Mouse (Mus musculus) liver, embryonic 14.5 days (tissue): ENCODE results near the gene Adck2. TPM values are rescaled to one million over a fixed set of nuclear protein-coding genes. Genes with fewer than 3 reads are reported as not detected.

Experiments
- ATAC-seq: fragments of 200-750 bp; cut with Nextera tagmentation; 2 replicates; pipeline ENCODE4 v1.8.0; 2017; ENCODE audit warnings: moderate number of reproducible peaks, mild to moderate bottlenecking, moderate library complexity; ENCODE audit not compliant: insufficient read depth
- DNase-seq, 3 experiments: peaks; one replicate each; pipeline ENCODE4 v3.0.0-alpha.2; 2012 to 2013; ENCODE audit warnings: low read depth in 3 of 3, low spot score in 3 of 3
- H3K27ac ChIP-seq: fragments of 300-500 bp; sonication (generic); 2 replicates; pipeline ENCODE4 v1.5.1; 2014; ENCODE audit warnings: moderate library complexity, mild to moderate bottlenecking, control low read depth, inconsistent platforms
- H3K27me3 ChIP-seq: fragments of 300-500 bp; sonication (generic); 2 replicates; pipeline ENCODE4 v1.6.1; 2014; ENCODE audit warnings: mild to moderate bottlenecking, low read length, moderate library complexity; ENCODE audit not compliant: control insufficient read depth, insufficient read depth
- H3K36me3 ChIP-seq: fragments of 300-500 bp; sonication (generic); replicated peaks from 2 replicates; pipeline ENCODE4 v1.6.1; 2014; ENCODE audit warnings: low read depth; ENCODE audit not compliant: control insufficient read depth, insufficient read depth
- H3K4me1 ChIP-seq, 2 experiments: fragments of 200-500 bp in 1 of 2; fragments of 300-500 bp in 1 of 2; sonication (generic) in 1 of 2; replicated peaks; 2 replicates each; pipeline ENCODE4 v1.6.1; 2012 to 2014; ENCODE audit warnings: antibody characterized with exemption in 1 of 2, inconsistent platforms in 1 of 2, low read length in 1 of 2; ENCODE audit not compliant: control insufficient read depth in 2 of 2, insufficient read depth in 2 of 2
- H3K4me2 ChIP-seq: fragments of 300-500 bp; sonication (generic); 2 replicates; pipeline ENCODE4 v1.6.1; 2014; ENCODE audit warnings: low read depth, mild to moderate bottlenecking, control low read depth, moderate library complexity
- H3K4me3 ChIP-seq, 2 experiments: fragments of 200-500 bp in 1 of 2; fragments of 300-500 bp in 1 of 2; sonication (generic) in 1 of 2; 2 replicates each; pipeline ENCODE4 v1.5.1; 2012 to 2014; ENCODE audit warnings: low read depth in 2 of 2, low read length in 2 of 2, mild to moderate bottlenecking in 2 of 2, control low read depth in 1 of 2, inconsistent platforms in 1 of 2, moderate library complexity in 1 of 2; ENCODE audit not compliant: insufficient read depth in 1 of 2
- H3K9ac ChIP-seq: fragments of 300-500 bp; sonication (generic); replicated peaks from 2 replicates; pipeline ENCODE4 v1.6.1; 2014; ENCODE audit warnings: mild to moderate bottlenecking, control low read depth, moderate library complexity
- H3K9me3 ChIP-seq: fragments of 300-500 bp; sonication (generic); 2 replicates; pipeline ENCODE4 v1.6.1; 2016; ENCODE audit warnings: low read length, mixed read lengths; ENCODE audit not compliant: control insufficient read depth
- CTCF ChIP-seq: IDR thresholded peaks from 2 replicates; pipeline ENCODE4 v1.5.1; 2016; ENCODE audit warnings: antibody characterized with exemption, low read depth, control low read depth
- EP300 ChIP-seq: IDR thresholded peaks from 2 replicates; pipeline ENCODE4 v1.6.1; 2016; ENCODE audit warnings: antibody characterized with exemption, low read depth
- WGBS: fragments of 180-500 bp; shearing (Covaris S2); extraction: QIAGEN DNeasy Blood & Tissue Kit; methylation state at CpG from one replicate; pipeline ENCODE4 v1.1.7; 2014; ENCODE audit not compliant: insufficient replicate concordance; 5-methylcytosine and 5-hydroxymethylcytosine counted together
- polyA plus RNA-seq, 2 experiments: library from polyadenylated mRNA; depleted of rRNA in 1 of 2; stranded (reverse) in 1 of 2; unstranded in 1 of 2; fragments of >200 nt; fragmentation: Nextera tagmentation in 1 of 2; extraction: Ambion mirVana in 1 of 2; gene quantifications; 2 replicates each; pipeline versions ENCODE4 v1.2.1 to v1.2.3; 2012 to 2014

Gene Adck2
- polyA plus RNA-seq, 2 experiments: 3.1 to 6.7 TPM

DNA sequence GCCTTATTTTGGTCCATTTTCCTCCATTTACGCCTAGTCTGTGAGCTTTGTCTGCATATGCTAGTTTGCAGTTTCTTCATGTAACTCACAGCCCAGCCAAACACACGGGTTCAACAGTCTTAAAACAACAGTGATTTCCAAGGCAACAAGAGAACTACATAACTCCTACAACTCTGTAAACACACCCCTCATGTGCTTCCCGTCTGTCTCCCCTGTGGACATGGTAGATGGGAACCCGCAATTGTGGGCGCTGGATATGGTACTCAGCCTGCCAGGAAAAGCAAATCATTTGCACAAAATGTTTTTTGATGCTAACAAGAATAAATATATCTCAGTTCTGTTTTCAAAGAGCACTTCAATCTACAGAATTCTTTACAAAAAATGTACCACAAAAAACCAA is 30.9 kb downstream of the Adck2 start:
- no peaks in the 10 kb centered on the region for H3K9me3 ChIP-seq
- 73% methylated on average over 5 of the region's 5 CpGs for WGBS
- no peak overlapping the region for H3K4me2 ChIP-seq
- no peak overlapping the region for H3K4me3 ChIP-seq
- no peaks in the 10 kb centered on the region for H3K27me3 ChIP-seq
- TF ChIP-seq CTCF (no peak), EP300 (no peak)
- H3K27ac ChIP-seq: no peak overlapping the region
- ATAC-seq: no peak
- H3K36me3 ChIP-seq: peaks cover 13% of the 10 kb centered on the region
- H3K9ac ChIP-seq: no peak overlapping the region
- no peak for DNase-seq
- H3K4me1 ChIP-seq: no peaks in the 10 kb centered on the region

GRCm38 (mm10) chr6:39606056-39606455 is 32.4 kb downstream of the Adck2 start:
- ATAC-seq: no peak
- no peak for DNase-seq
- TF ChIP-seq EP300 (no peak), CTCF (no peak)

GRCm38 (mm10) chr6:39606862-39607261 is 33.2 kb downstream of the Adck2 start:
- no peaks in the 10 kb centered on the region for H3K27me3 ChIP-seq
- 35% methylated on average over 3 of the region's 3 CpGs for WGBS
- peaks cover 3% of the 10 kb centered on the region; the same call in 1 of the 2 replicates for H3K36me3 ChIP-seq
- DNase-seq (no peak), ATAC-seq (no peak)
- no peaks in the 10 kb centered on the region for H3K9me3 ChIP-seq
- H3K4me3 ChIP-seq: no peak overlapping the region
- no peak overlapping the region for H3K27ac ChIP-seq
- H3K4me1 ChIP-seq: no peaks in the 10 kb centered on the region
- H3K9ac ChIP-seq: no peak overlapping the region
- no peak overlapping the region for H3K4me2 ChIP-seq
- TF ChIP-seq CTCF: no peak
- TF ChIP-seq EP300: no peak

More at GRCm38 (mm10) chr6:39606056-39606455, 32.4 kb downstream of the Adck2 start:
- WGBS: 71% methylated on average over 6 of the region's 6 CpGs
- Histone ChIP-seq H3K4me2 (no peak overlapping the region), H3K9ac (no peak overlapping the region), H3K27me3 (no peaks in the 10 kb centered on the region), H3K4me1 (no peaks in the 10 kb centered on the region), H3K9me3 (no peaks in the 10 kb centered on the region), H3K4me3 (no peak overlapping the region), H3K36me3 (peaks cover 4% of the 10 kb centered on the region), H3K27ac (no peak overlapping the region)

DNA sequence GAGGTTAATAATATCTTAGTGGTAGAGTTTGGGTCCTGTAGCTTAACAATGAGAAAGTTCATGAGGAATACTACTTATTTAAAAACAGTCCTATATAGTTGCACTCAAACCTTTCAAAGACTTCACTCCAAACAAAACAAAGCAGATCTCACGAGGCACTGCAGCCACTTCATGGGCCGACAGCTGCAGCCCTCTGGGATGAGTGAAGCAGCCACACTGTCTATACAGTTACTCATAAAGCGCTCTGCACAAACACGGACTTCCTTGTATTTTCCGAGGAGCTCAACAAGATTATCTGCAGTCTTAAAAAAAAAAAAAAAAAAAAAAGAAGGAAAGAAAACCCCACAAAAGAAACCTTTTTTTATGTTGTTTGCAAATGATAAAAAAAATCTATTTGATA is 33.7 kb downstream of the Adck2 start:
- no peak overlapping the region for H3K4me2 ChIP-seq
- ATAC-seq: no peak
- WGBS: 68% methylated on average over 5 of the region's 5 CpGs

GRCm38 (mm10) chr6:39610207-39610606 is 36.5 kb downstream of the Adck2 start:
- H3K4me3 ChIP-seq: no peak overlapping the region
- no peak overlapping the region for H3K9ac ChIP-seq
- WGBS: 76% methylated on average over 2 of the region's 2 CpGs
- no peaks in the 10 kb centered on the region for H3K27me3 ChIP-seq
- H3K27ac ChIP-seq: no peak overlapping the region
- no peak overlapping the region for H3K4me2 ChIP-seq
- TF ChIP-seq CTCF (no peak), EP300 (no peak)
- no peak for DNase-seq
- no peaks in the 10 kb centered on the region for H3K9me3 ChIP-seq
- no peak for ATAC-seq
- H3K4me1 ChIP-seq: no peaks in the 10 kb centered on the region
- H3K36me3 ChIP-seq: peaks cover 2% of the 10 kb centered on the region

More for the DNA sequence above, 33.7 kb downstream of the Adck2 start:
- H3K9ac ChIP-seq: no peak overlapping the region
- H3K9me3 ChIP-seq: no peaks in the 10 kb centered on the region
- H3K36me3 ChIP-seq: no peaks in the 10 kb centered on the region; the same call in 1 of the 2 replicates
- no peak overlapping the region for H3K27ac ChIP-seq
- H3K27me3 ChIP-seq: no peaks in the 10 kb centered on the region
- no peaks in the 10 kb centered on the region for H3K4me1 ChIP-seq
- TF ChIP-seq EP300 (no peak), CTCF (no peak)
- H3K4me3 ChIP-seq: no peak overlapping the region
- DNase-seq: no peak
